Mouse (Mus musculus) spleen, adult 12 weeks (tissue): ENCODE results near the gene Arpc3.
"Not testable (repeated sequence)": the region's sequence is repeated elsewhere in the genome, so short reads cannot be mapped to it uniquely, and the experiment has no call there.

ENCODE experiments used
- DNase-seq: peaks from one replicate; pipeline ENCODE4 v3.0.0; 2022; ENCODE audit warnings: low spot score

The Arpc3 gene

GRCm38 (mm10) chr5:122399871-122400270, 8.2 kb downstream of the Arpc3 start:
- DNase-seq, result no peak

GRCm38 (mm10) chr5:122400628-122401302, 9.1 kb downstream of the Arpc3 start:
- no peak for DNase-seq

- DNase-seq, result peak; percentile 59
Measured at GRCm38 (mm10) chr5:122401303-122401640, 9.6 kb downstream of the Arpc3 start.

- no peak for DNase-seq
Measured at GRCm38 (mm10) chr5:122402160-122402559, 10.5 kb downstream of the Arpc3 start.

DNA sequence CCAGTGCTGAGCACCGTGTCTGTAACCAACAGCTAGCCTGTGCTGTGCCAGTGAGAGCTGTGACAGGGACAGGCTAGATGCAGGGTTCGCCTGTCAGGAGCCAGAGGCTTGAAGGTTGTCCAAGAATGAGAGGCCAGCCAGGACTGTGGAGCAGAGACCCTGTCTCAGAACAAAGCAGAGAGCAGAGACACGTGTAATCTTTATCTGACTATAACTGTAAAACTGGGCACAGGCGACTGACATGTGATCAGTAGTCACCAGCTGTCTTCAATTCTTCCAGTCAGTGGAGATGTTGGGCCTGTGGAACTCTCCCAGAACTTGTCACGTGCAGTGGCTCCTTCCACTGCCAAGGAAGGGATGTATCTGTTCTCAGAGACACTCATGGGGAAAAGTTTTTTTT, 11.1 kb downstream of the Arpc3 start:
- no peak for DNase-seq

GRCm38 (mm10) chr5:122403362-122403761, 11.7 kb downstream of the Arpc3 start:
- DNase-seq, result no peak

DNA sequence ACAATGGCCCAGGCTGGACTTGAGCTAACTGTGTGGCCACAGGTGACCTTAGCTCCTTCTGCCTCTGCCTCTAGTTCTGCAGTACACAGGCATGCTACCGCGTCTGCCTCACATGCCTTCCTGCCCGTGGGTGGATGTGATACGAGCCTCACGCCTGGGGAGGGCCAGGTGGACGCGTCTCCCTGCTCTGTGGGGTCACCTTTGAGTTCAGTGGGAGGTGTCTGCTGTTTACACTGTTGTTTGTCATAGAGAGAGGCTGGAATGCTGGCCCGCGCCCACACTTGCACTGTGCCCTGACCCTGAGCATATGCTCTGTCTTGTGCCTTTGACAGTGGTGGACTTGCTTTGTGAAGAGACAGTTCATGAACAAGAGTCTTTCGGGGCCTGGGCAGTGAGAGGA, 13.9 kb downstream of the Arpc3 start:
- DNase-seq, result no peak

GRCm38 (mm10) chr5:122409692-122410645, 18.3 kb downstream of the Arpc3 start:
- no peak for DNase-seq

- no peak for DNase-seq
Measured at GRCm38 (mm10) chr5:122411892-122412291, 20.2 kb downstream of the Arpc3 start.

GRCm38 (mm10) chr5:122412826-122413225, 21.1 kb downstream of the Arpc3 start:
- no peak for DNase-seq

- no peak for DNase-seq
Measured at GRCm38 (mm10) chr5:122414351-122414750, 22.7 kb downstream of the Arpc3 start.

DNA sequence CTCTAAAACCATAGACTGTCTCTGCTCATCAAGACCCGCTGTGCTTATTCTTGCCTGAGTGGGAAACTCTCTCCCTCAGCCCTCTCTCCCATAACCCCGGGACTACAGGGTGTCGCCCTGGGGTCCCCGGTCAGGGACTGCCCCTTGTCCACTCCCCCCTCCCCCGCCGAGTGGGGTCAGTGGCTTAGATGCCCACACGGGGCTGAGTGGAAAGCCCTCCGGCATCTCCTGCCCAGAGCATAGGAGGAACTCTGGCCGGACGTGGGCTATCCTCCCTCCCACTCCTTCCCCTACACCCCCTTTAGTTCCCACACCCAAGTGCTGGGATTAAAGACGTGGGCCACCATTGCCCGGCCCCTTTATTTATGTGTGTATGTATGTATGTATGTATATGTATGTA, 23.8 kb downstream of the Arpc3 start:
- no peak for DNase-seq

GRCm38 (mm10) chr5:122420676-122421075, 29.0 kb downstream of the Arpc3 start:
- not testable (repeated sequence) for DNase-seq

DNA sequence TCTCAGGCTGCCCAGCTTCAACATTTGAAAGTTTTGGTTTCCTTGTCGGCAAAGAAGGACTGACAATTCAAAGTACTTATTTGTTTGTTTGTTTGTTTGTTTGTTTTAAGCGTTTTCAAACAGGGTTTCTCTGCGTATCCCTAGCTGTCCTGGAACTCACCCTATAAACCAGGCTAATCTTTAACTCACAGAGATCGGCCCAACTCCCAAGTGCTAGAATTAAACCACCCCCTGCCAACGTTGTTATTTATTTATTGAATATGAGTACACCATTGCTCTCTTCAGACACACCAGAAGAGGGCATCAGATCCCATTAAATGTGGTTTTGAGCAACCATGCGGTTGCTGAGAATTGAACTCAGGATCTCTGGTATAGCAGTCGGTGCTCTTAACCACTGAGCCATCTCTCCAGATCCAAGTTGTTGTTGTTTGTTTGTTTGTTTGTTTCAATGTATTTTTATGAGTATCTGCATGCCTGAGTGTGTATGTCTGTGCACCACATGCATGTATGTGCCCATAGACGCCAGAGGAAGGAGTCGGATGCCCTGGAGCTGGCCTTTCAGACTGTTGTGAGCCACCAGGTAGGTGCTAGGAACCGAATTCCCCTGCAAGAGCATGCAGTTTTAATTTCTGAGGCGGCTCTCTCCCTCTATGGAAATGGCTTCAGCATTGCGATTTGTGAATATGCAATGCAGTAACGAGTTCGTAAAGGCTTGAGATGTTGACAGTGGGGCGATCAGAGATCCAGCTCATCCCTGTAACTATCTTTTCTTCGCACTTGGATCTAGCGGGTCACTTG, 29.8 kb downstream of the Arpc3 start, which contains the start of gene Anapc7:
Anapc7 (plus strand) TSS at position 423 of the 798 bp plus-strand sequence.
- no peak for DNase-seq

- peak; percentile 90 for DNase-seq
Measured at GRCm38 (mm10) chr5:122422071-122422964, 30.6 kb downstream of the Arpc3 start.

DNA sequence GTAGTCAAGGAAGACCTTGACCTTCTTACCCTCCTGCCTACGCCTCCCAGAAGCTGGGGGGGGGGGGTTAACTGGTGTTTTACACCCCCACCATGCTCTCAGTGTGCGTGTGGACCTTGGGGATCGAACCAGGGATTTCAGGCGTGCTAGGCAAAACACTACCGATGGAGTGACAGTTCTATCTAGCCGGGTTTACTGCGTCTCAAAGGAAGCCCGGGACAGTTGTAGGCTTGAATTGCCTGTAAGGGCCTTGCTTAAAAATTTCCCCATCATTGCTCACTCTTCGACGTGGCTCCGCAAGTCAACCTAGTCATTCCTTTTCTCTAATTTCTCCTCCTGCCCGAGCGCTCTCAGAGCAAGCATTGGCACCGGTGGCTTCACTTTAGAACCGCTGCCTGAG, 31.4 kb downstream of the Arpc3 start:
- peak; percentile 6 for DNase-seq

DNA sequence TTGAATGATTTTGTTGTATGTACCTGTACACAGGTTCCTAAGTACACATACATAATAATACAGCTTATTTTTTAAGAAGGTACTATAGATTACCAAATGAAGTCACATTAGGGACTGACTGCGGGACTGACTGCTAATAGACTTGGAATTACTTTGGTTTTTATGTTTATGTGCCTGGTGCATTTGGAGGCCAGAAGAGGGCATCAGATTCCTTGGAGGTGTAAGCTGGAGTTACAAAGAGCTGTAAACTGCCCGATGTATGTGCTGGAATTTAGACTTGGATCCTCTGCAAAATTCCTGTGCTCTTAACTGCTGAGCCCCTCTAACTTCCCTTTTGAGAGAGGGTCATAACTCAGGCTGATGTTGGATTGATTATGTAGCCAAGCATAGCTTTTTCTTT, 33.9 kb downstream of the Arpc3 start:
- no peak for DNase-seq

DNA sequence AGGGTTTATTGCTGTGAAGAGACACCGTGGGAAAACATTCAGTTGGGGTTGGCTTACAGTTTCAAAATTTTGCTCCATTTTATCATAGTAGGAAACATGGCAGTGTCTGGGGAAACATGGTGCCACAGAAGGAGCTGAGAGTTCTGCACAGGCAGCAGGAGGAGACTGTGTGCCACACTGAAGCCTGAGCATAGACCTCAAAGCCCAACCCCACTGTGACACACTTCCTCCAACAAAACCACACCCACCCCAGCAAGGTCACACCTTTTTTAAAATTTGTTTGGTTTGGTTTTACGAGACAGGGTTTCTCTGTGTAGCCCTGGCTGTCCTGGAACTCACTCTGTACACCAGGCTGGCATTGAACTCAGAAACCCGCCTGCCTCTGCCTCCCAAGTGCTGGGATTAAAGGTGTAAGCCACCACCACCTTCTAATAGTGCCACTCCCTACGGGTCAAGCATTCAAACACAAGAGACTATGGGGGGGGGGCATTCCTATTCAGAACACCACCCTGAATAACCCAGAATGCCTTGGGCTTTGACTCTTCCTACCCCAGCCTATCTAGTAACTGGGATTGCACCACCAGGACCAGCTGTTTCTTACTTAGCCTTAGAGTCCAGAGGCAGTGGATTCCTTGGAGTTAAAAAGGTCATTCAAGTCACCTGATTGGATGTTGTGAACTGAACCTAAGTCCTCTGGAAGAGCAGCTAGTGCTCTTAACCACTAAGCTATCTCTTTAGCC, 38.5 kb downstream of the Arpc3 start:
- DNase-seq, result no peak

- no peak for DNase-seq
Measured at GRCm38 (mm10) chr5:122431221-122431620, 39.5 kb downstream of the Arpc3 start.

DNA sequence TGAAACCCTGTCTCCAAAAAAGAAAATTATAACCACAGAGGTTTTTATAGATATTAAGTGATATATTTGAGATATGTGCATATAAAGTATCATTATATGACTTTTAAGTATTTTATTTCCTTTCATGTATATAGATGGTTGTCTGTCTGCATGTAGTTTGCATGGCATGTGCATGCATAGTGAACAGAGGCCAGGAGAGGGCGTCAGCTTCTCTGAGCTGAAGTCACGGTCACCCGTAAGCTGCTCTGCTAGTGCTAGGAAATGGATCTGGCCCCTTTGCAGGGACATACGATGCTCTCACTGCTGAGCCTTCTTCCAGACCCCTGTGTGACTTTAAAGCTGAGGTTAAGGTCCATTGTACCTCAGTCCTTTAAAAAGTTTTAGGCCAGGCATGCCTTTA, 42.9 kb downstream of the Arpc3 start:
- DNase-seq, result no peak
